Mouse (Mus musculus): ENCODE measurements around the gene Tmem232.
"Not testable (repeated sequence)": the region's sequence is repeated elsewhere in the genome, so short reads cannot be mapped to it uniquely, and the experiment has no call there.

The Tmem232 gene

GRCm38 (mm10) chr17:65540441-65541272, at the start of gene Tmem232:
Tmem232 (minus strand) TSS chr17:65540782.
- in situ Hi-C loops (cut with MboI, MseI), result no loop called here

GRCm38 (mm10) chr17:65586892-65587291, 46.3 kb upstream of the Tmem232 start:
- in situ Hi-C loops (cut with MboI, MseI), result no loop called here

- in situ Hi-C loops (cut with MboI, MseI), result no loop called here
Measured at GRCm38 (mm10) chr17:65581440-65581839, 40.9 kb upstream of the Tmem232 start.

GRCm38 (mm10) chr17:65579766-65580165, 39.2 kb upstream of the Tmem232 start:
- in situ Hi-C loops (cut with MboI, MseI), result no loop called here

- in situ Hi-C loops (cut with MboI, MseI), result no loop called here
Measured at GRCm38 (mm10) chr17:65575339-65575738, 34.8 kb upstream of the Tmem232 start.

GRCm38 (mm10) chr17:65574850-65575249, 34.3 kb upstream of the Tmem232 start:
- in situ Hi-C loops (cut with MboI, MseI), result no loop called here

GRCm38 (mm10) chr17:65571866-65572265, 31.3 kb upstream of the Tmem232 start:
- in situ Hi-C loops (cut with MboI, MseI), result no loop called here

GRCm38 (mm10) chr17:65571466-65571865, 30.9 kb upstream of the Tmem232 start:
- in situ Hi-C loops (cut with MboI, MseI), result no loop called here

GRCm38 (mm10) chr17:65564189-65564588, 23.6 kb upstream of the Tmem232 start:
- in situ Hi-C loops (cut with MboI, MseI), result no loop called here

GRCm38 (mm10) chr17:65563345-65563744, 22.8 kb upstream of the Tmem232 start:
- in situ Hi-C loops (cut with MboI, MseI), result no loop called here

GRCm38 (mm10) chr17:65562761-65563160, 22.2 kb upstream of the Tmem232 start:
- in situ Hi-C loops (cut with MboI, MseI), result no loop called here

- in situ Hi-C loops (cut with MboI, MseI), result no loop called here
Measured at GRCm38 (mm10) chr17:65561361-65562015, 20.9 kb upstream of the Tmem232 start.

GRCm38 (mm10) chr17:65559273-65559672, 18.7 kb upstream of the Tmem232 start:
- in situ Hi-C loops (cut with MboI, MseI), result no loop called here

GRCm38 (mm10) chr17:65558788-65559187, 18.2 kb upstream of the Tmem232 start:
- in situ Hi-C loops (cut with MboI, MseI), result no loop called here

GRCm38 (mm10) chr17:65558217-65558616, 17.6 kb upstream of the Tmem232 start:
- in situ Hi-C loops (cut with MboI, MseI), result no loop called here

GRCm38 (mm10) chr17:65557212-65557611, 16.6 kb upstream of the Tmem232 start:
- in situ Hi-C loops (cut with MboI, MseI), result no loop called here

- in situ Hi-C loops (cut with MboI, MseI), result no loop called here
Measured at GRCm38 (mm10) chr17:65556798-65557197, 16.2 kb upstream of the Tmem232 start.

GRCm38 (mm10) chr17:65552426-65552997, 11.9 kb upstream of the Tmem232 start:
- in situ Hi-C loops (cut with MboI, MseI), result no loop called here

- in situ Hi-C loops (cut with MboI, MseI), result no loop called here
Measured at GRCm38 (mm10) chr17:65550357-65550756, 9.8 kb upstream of the Tmem232 start.

GRCm38 (mm10) chr17:65548698-65549365, 8.2 kb upstream of the Tmem232 start:
- in situ Hi-C loops (cut with MboI, MseI), result no loop called here

GRCm38 (mm10) chr17:65546221-65546620, 5.6 kb upstream of the Tmem232 start:
- in situ Hi-C loops (cut with MboI, MseI), result not testable (repeated sequence)

- in situ Hi-C loops (cut with MboI, MseI), result no loop called here
Measured at GRCm38 (mm10) chr17:65536156-65536555, 4.4 kb downstream of the Tmem232 start.

Data from T-helper 1 cell (primary cell).